Mouse (Mus musculus): Measurements from ENCODE around the gene AC134908.4. TPM values are rescaled to one million over a fixed set of nuclear protein-coding genes. Genes with fewer than 3 reads are reported as not detected.
"Not testable (repeated sequence)": the region's sequence is repeated elsewhere in the genome, so short reads cannot be mapped to it uniquely, and the experiment has no call there.

The AC134908.4 gene
- polyA plus RNA-seq, 1 experiment from 2014 or later, result not detected

- DNase-seq (ENCODE audit: low spot score) (no peak), ATAC-seq (ENCODE audit: low read depth) (no peak)
- Histone ChIP-seq H3K27ac (replicated peaks; ENCODE audit: low read depth, low read length) (no peak overlapping the region), H3K4me3 (ENCODE audit: low read depth, low read length) (no peak overlapping the region), H3K36me3 (ENCODE audit: control insufficient read depth, insufficient read depth, low read length) (no peaks in the 10 kb centered on the region), H3K9me3 (ENCODE audit: control insufficient read depth, low read length) (no peaks in the 10 kb centered on the region), H3K9ac (ENCODE audit: low read depth, low read length) (no peak overlapping the region), H3K27me3 (replicated peaks; ENCODE audit: control insufficient read depth, insufficient read depth, low read length) (no peaks in the 10 kb centered on the region), H3K4me1 (ENCODE audit: control insufficient read depth, insufficient read depth, low read length) (peaks cover 3% of the 10 kb centered on the region; the same call in 1 of the 2 replicates), H3K4me2 (ENCODE audit: low read depth, low read length) (no peak overlapping the region)
- 96% methylated on average over 4 of the region's 4 CpGs for whole genome bisulfite sequencing
These were observed 47.2 kb downstream of the AC134908.4 start for GRCm38 (mm10) chr17:25748238-25748637.

- H3K27ac ChIP-seq (replicated peaks; ENCODE audit: low read depth, low read length), result no peak overlapping the region
- H3K4me3 ChIP-seq (ENCODE audit: low read depth, low read length), result no peak overlapping the region
- H3K4me1 ChIP-seq (ENCODE audit: control insufficient read depth, insufficient read depth, low read length), result no peaks in the 10 kb centered on the region
- DNase-seq (ENCODE audit: low spot score) (no peak), ATAC-seq (ENCODE audit: low read depth) (no peak)
- no peaks in the 10 kb centered on the region for H3K36me3 ChIP-seq (ENCODE audit: control insufficient read depth, insufficient read depth, low read length)
- H3K27me3 ChIP-seq (replicated peaks; ENCODE audit: control insufficient read depth, insufficient read depth, low read length), result no peaks in the 10 kb centered on the region
- no peaks in the 10 kb centered on the region for H3K9me3 ChIP-seq (ENCODE audit: control insufficient read depth, low read length)
- 80% methylated on average over 10 of the region's 10 CpGs for WGBS
- no peak overlapping the region for H3K9ac ChIP-seq (ENCODE audit: low read depth, low read length)
- no peak overlapping the region for H3K4me2 ChIP-seq (ENCODE audit: low read depth, low read length)
These were observed 51.1 kb downstream of the AC134908.4 start for GRCm38 (mm10) chr17:25744311-25744710.

GRCm38 (mm10) chr17:25743831-25744230 lies 51.6 kb downstream of the AC134908.4 start:
- WGBS, result 91% methylated on average over 9 of the region's 9 CpGs
- Histone ChIP-seq H3K4me2 (ENCODE audit: low read depth, low read length) (no peak overlapping the region), H3K27me3 (replicated peaks; ENCODE audit: control insufficient read depth, insufficient read depth, low read length) (no peaks in the 10 kb centered on the region), H3K4me3 (ENCODE audit: low read depth, low read length) (no peak overlapping the region), H3K36me3 (ENCODE audit: control insufficient read depth, insufficient read depth, low read length) (no peaks in the 10 kb centered on the region), H3K9ac (ENCODE audit: low read depth, low read length) (no peak overlapping the region), H3K27ac (replicated peaks; ENCODE audit: low read depth, low read length) (no peak overlapping the region), H3K9me3 (ENCODE audit: control insufficient read depth, low read length) (no peaks in the 10 kb centered on the region), H3K4me1 (ENCODE audit: control insufficient read depth, insufficient read depth, low read length) (no peaks in the 10 kb centered on the region)
- no peak for DNase-seq (ENCODE audit: low spot score)
- ATAC-seq (ENCODE audit: low read depth), result no peak

- not testable (repeated sequence) for H3K9me3 ChIP-seq (ENCODE audit: control insufficient read depth, low read length); H3K9ac ChIP-seq (ENCODE audit: low read depth, low read length); H3K4me3 ChIP-seq (ENCODE audit: low read depth, low read length); H3K4me1 ChIP-seq (ENCODE audit: control insufficient read depth, insufficient read depth, low read length); DNase-seq (ENCODE audit: low spot score); H3K36me3 ChIP-seq (ENCODE audit: control insufficient read depth, insufficient read depth, low read length); ATAC-seq (ENCODE audit: low read depth); H3K27me3 ChIP-seq (replicated peaks; ENCODE audit: control insufficient read depth, insufficient read depth, low read length); H3K27ac ChIP-seq (replicated peaks; ENCODE audit: low read depth, low read length); H3K4me2 ChIP-seq (ENCODE audit: low read depth, low read length)
- WGBS, result 66% methylated on average over 12 of the region's 12 CpGs
These were observed 54.0 kb downstream of the AC134908.4 start for GRCm38 (mm10) chr17:25741471-25741870.

Small RNA genes lying within 50 kb of the gene (microRNA-seq; reads per million reads assigned to microRNA genes)
- not detected for gene Gm25083 (ENCODE audit: borderline number of aligned reads)
- gene Mir3082 (ENCODE audit: borderline number of aligned reads), result not detected
- not detected for gene Mir6966 (ENCODE audit: borderline number of aligned reads)

Other genes starting within 250 kb of the AC134908.4 start
- gene Sox8, start 225.0 kb downstream of the AC134908.4 start, polyA plus RNA-seq (2014; fragmentation: Nextera tagmentation; extraction: Ambion mirVana), result 15.8 and 18.0 TPM in 2 replicates
- 27.3 and 30.1 TPM in 2 replicates for gene Lmf1, start 216.6 kb downstream of the AC134908.4 start, polyA plus RNA-seq (2014; fragmentation: Nextera tagmentation; extraction: Ambion mirVana)
- 14.6 and 28.5 TPM in 2 replicates for gene Gng13, start 78.5 kb downstream of the AC134908.4 start, polyA plus RNA-seq (2014; fragmentation: Nextera tagmentation; extraction: Ambion mirVana)
- 12.9 and 15.7 TPM in 2 replicates for gene Chtf18, start 68.2 kb downstream of the AC134908.4 start, polyA plus RNA-seq (2014; fragmentation: Nextera tagmentation; extraction: Ambion mirVana)
- gene Rpusd1, start 68.0 kb downstream of the AC134908.4 start, polyA plus RNA-seq (2014; fragmentation: Nextera tagmentation; extraction: Ambion mirVana), result 19.5 and 23.1 TPM in 2 replicates
- 2.0 TPM in 2 replicates for gene Mslnl, start 59.6 kb downstream of the AC134908.4 start, polyA plus RNA-seq (2014; fragmentation: Nextera tagmentation; extraction: Ambion mirVana)
- 1.7 and 9.4 TPM in 2 replicates for gene Msln, start 41.3 kb downstream of the AC134908.4 start, polyA plus RNA-seq (2014; fragmentation: Nextera tagmentation; extraction: Ambion mirVana)
- gene Narfl, start 21.9 kb downstream of the AC134908.4 start, polyA plus RNA-seq (2014; fragmentation: Nextera tagmentation; extraction: Ambion mirVana), result 26.9 and 27.2 TPM in 2 replicates
- gene Haghl, start 10.0 kb downstream of the AC134908.4 start, polyA plus RNA-seq (2014; fragmentation: Nextera tagmentation; extraction: Ambion mirVana), result 42.1 and 66.5 TPM in 2 replicates
- 0.09 and 0.65 TPM in 2 replicates for gene Ccdc78, start 9.1 kb downstream of the AC134908.4 start, polyA plus RNA-seq (2014; fragmentation: Nextera tagmentation; extraction: Ambion mirVana)
- gene Fam173a, start 2.8 kb downstream of the AC134908.4 start, polyA plus RNA-seq (2014; fragmentation: Nextera tagmentation; extraction: Ambion mirVana), result 66.1 and 75.2 TPM in 2 replicates
- 10.3 and 11.1 TPM in 2 replicates for gene Metrn, start 1.5 kb upstream of the AC134908.4 start, polyA plus RNA-seq (2014; fragmentation: Nextera tagmentation; extraction: Ambion mirVana)
- 3.4 and 3.5 TPM in 2 replicates for gene Fbxl16, start 13.4 kb upstream of the AC134908.4 start, polyA plus RNA-seq (2014; fragmentation: Nextera tagmentation; extraction: Ambion mirVana)
- 22.9 and 25.5 TPM in 2 replicates for gene Wdr24, start 28.0 kb upstream of the AC134908.4 start, polyA plus RNA-seq (2014; fragmentation: Nextera tagmentation; extraction: Ambion mirVana)
- gene Jmjd8, start 33.2 kb upstream of the AC134908.4 start, polyA plus RNA-seq (2014; fragmentation: Nextera tagmentation; extraction: Ambion mirVana), result 35.2 and 36.2 TPM in 2 replicates
- gene Stub1, start 37.7 kb upstream of the AC134908.4 start, polyA plus RNA-seq (2014; fragmentation: Nextera tagmentation; extraction: Ambion mirVana), result 314 and 351 TPM in 2 replicates
- gene Rhbdl1, start 41.6 kb upstream of the AC134908.4 start, polyA plus RNA-seq (2014; fragmentation: Nextera tagmentation; extraction: Ambion mirVana), result 2.8 and 3.3 TPM in 2 replicates
- 1.4 and 1.6 TPM in 2 replicates for gene Gm20683, start 46.1 kb upstream of the AC134908.4 start, polyA plus RNA-seq (2014; fragmentation: Nextera tagmentation; extraction: Ambion mirVana)
- 12.0 and 13.0 TPM in 2 replicates for gene Rhot2, start 49.2 kb upstream of the AC134908.4 start, polyA plus RNA-seq (2014; fragmentation: Nextera tagmentation; extraction: Ambion mirVana)
- 17.6 and 19.8 TPM in 2 replicates for gene Wdr90, start 65.8 kb upstream of the AC134908.4 start, polyA plus RNA-seq (2014; fragmentation: Nextera tagmentation; extraction: Ambion mirVana)
- 25.7 and 36.7 TPM in 2 replicates for gene Mcrip2, start 73.1 kb upstream of the AC134908.4 start, polyA plus RNA-seq (2014; fragmentation: Nextera tagmentation; extraction: Ambion mirVana)
- 40.6 and 44.1 TPM in 2 replicates for gene Mettl26, start 79.4 kb upstream of the AC134908.4 start, polyA plus RNA-seq (2014; fragmentation: Nextera tagmentation; extraction: Ambion mirVana)
- gene Wfikkn1, start 85.2 kb upstream of the AC134908.4 start, polyA plus RNA-seq (2014; fragmentation: Nextera tagmentation; extraction: Ambion mirVana), result 0.42 and 0.48 TPM in 2 replicates
- gene Rab40c, start 124.1 kb upstream of the AC134908.4 start, polyA plus RNA-seq (2014; fragmentation: Nextera tagmentation; extraction: Ambion mirVana), result 17.1 and 19.7 TPM in 2 replicates
- gene Pigq, start 149.3 kb upstream of the AC134908.4 start, polyA plus RNA-seq (2014; fragmentation: Nextera tagmentation; extraction: Ambion mirVana), result 51.8 and 52.2 TPM in 2 replicates
- gene Nhlrc4, start 149.3 kb upstream of the AC134908.4 start, polyA plus RNA-seq (2014; fragmentation: Nextera tagmentation; extraction: Ambion mirVana), result 0.99 TPM in 1 of 2 replicates, not detected in the other
- 0.16 TPM in 1 of 2 replicates, not detected in the other for gene A930017K11Rik, start 156.9 kb upstream of the AC134908.4 start, polyA plus RNA-seq (2014; fragmentation: Nextera tagmentation; extraction: Ambion mirVana)
- gene Capn15, start 190.1 kb upstream of the AC134908.4 start, polyA plus RNA-seq (2014; fragmentation: Nextera tagmentation; extraction: Ambion mirVana), result 25.2 and 25.8 TPM in 2 replicates

Measured in embryonic facial prominence, embryonic 14.5 days (tissue).